Mouse (Mus musculus) adipocyte (in vitro differentiated cells): Measurements from ENCODE around the gene Casq1.
A peak's percentile ranks its signal among the peaks of the same experiment; 100 is the strongest.

ENCODE experiments used
- DNase-seq: peaks from one replicate; pipeline ENCODE4 v3.0.0-alpha.2; 2016; ENCODE audit warnings: low spot score

Gene Casq1

DNA sequence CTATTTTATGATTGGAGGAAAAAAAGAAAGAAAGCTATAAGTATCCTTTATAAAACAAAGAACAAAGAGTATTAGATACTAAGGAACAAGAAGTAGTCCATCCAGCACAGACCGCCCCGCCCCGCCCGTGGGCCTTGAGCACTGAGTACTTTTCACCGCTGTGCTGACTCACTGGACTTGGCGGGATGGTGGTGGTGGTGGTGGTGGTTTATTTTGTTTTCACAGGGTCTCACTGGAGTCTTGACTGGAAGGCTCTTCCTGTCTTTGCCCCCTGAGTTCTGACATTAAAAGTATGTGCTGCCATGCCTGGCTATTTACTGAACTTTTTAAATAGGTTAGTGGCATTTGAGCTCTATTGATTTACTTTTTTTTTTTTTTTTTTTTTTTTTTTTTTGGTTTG, 36.6 kb downstream of the Casq1 start:
- no peak for DNase-seq

DNA sequence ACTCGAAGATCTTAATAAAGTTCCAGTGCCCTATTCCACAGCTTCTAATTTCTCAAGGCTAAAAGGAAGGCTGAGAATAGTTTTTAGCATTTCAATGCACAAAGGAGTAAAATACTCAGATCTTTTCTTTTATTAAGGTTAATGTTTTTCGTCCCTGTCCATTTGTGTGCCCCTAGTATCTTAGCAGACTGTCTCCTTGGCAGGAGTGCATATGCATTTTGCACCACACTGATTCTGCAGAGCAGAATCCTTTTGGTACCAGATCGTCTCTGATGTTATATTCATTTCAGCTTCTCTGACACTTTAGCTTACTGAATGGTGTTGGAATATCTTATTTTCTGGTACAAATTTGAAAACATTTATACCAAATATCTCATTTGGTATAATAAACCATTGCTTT, 37.9 kb downstream of the Casq1 start:
- no peak for DNase-seq

DNA sequence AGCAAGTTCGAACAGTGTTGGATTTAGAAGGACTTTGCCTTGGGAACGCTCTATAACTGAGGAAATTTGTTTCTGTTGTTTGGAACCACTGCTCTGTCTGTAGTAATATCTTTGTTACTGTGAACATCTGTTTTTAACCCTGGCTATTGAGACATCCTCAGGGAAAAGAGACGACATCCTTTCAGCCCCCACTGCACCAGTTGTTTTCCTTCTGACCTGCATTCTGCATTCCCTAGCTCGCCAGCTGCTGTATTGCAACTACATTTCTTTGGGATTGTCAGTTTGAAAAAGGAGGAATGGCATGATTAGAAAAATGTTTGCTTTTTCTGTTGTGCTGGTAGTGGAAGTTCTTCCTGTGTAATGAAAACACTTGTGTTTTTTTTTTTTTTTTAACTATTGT, 38.8 kb downstream of the Casq1 start:
- peak; percentile 76 for DNase-seq

DNA sequence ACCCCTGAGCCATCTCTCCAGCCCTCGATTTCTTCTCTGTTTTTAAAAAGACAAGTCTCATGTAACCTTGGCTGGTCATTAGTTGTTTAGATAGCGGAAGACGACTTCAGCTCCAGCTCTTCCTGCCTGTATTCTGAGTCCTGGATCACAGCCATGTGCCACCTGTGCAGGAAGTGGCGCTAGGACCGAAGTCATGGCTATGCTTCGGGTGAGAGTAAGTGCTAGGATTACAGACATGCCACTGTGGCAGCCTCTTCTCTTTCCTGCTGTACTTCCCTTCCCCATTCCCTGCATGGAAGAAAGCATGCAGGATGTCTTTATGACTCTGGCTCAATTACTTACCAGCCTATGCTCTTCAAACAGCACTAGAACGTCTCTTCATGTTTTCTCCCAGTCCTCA, 40.6 kb downstream of the Casq1 start:
- no peak for DNase-seq

DNA sequence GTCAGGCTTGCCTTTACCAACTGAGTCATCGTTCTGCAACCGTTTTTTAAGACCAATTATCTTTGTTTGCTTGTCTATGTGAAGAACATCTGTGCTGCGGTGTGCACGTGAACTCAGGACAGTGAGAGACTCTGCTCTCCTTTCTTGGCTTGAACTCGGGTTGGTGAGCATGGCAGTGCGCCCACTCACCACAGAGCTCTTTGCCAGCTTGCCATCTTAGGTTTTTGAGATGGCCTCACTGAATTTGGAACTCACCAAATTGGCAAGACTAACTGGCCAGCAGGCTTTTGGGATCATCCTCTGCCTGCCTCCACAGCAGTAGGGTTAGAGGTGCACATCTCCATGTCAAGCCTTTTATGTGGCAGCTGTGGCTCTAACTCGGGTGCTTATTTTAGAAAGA, 41.9 kb downstream of the Casq1 start:
- DNase-seq: no peak

DNA sequence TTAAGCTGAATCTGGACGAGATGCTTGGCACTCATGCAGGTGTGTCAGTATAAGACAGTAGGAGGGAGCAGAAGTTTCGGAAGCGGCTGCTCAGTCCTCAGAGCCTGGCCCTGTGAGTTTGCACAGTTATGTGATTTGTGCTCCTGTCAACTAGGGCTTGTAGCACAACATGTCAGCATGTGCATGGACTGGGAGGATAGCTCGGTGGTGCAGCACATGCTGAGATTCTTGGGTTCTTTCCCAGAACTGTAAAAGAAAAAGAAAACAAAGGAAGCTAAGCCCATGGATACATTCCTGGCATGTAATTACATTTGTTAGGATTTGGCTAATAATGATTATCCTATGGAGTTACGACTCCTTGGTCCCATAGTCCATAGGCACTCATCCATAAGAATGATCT, 46.5 kb downstream of the Casq1 start:
- DNase-seq: no peak

DNA sequence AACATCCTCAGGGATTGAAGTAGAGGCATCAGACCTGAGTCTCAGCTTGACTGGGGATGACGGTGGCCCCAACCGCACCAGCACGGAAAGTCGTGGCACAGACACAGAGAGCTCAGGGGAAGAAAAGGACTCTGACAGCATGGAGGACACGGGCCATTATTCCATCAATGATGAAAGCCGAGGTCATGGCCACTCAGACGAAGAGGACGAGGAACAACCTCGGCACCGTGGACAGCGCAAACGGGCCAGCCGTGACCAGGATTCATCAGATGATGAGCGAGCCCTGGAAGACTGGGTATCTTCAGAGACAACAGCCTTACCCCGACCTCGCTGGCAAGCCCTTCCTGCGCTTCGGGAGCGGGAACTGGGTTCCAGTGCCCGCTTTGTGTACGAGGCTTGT, 47.3 kb downstream of the Casq1 start:
- DNase-seq: no peak

DNA sequence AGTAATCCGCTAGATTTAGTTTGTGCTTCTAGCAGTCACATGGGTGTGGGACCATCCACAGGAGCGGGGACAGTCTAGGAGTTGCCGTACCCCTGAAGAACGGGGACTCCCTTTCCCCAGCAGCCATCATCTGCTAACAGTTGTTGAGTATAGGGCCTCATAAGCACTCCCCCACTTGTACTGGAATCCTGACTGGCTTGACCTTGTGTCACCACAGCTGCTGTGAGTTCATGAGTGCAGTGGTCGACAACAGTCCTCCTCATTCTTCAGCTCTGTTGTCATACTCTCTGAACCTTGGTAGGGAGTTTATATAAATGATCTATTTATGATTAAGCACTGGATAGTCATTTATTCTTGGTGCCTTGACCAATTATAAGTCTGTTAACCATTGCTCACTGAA, 49.9 kb downstream of the Casq1 start:
- no peak for DNase-seq

DNA sequence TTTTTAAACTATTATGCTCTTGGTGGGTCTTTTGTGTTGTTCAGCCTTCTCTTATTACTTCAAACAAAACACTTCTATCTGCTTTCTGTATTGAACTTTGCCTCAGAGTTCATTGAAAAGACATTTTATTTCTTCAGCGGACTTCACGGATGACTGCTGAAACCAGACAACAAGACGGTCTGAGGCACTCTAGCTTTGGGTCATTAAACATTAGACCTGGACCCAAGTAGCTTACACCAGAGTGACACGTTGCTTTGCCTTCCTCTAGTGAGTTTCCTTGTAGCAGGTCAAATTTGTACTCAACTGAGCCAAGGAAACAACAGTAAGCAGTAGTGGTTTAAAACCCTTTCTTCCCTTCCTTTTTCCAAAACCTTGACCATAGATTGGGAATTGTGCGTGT, 51.8 kb downstream of the Casq1 start:
- DNase-seq: no peak

DNA sequence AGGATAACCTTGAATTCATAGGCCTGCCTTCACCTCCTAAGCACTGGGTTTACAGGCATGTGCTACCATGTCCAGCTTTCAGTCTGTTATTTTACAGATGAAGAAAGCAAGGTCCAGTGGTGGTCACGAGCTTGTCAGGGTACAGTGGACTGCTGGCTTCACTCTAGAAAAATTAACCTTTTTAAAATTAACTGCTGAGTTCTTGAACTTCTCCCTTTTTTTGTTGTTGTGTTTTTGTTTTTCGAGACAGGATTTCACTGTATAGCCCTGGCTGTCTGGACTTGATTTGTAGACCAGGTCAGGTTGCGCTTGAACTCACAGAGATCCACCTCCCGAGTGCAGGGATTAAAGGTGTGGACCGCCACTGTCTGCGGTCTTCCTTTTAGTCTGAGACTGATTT, 56.7 kb downstream of the Casq1 start:
- DNase-seq: no peak

DNA sequence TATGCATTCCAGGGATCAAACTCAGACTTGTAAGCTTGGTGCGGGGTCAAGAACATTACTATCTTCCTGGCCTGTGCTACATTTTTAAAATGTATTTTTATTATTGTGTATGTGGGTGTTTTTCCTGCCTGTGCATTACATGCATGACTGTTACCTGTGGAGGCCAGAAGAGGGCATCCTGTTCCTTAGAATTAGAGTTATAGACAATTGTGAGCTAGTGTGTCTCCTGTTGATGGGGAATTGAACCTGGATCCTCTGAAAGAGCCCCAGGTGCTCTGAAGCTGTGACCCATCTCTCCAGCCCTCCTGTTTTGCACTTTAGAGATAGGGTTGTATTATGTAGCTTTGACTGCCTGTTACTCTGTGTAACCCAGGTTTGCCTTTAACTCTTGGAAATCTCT, 57.7 kb downstream of the Casq1 start:
- DNase-seq: no peak

DNA sequence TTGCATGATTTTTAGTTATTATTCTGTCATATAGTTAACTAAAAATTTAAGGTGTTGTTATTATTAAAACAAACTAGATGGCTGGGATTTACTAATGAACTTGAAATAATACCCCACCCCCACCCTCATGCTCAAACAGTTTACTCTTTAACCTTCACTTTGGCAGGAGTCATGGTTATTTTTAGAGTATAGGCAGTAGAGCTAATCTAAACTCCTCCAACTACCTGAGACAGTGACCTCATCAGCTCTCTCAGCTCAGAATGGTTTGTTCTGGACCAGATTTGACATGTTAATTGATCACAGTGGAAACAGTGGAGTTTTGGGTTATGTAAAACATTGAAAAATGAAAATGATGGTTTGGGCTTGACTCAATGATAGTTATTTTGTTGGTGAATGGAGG, 59.2 kb downstream of the Casq1 start:
- DNase-seq: no peak

DNA sequence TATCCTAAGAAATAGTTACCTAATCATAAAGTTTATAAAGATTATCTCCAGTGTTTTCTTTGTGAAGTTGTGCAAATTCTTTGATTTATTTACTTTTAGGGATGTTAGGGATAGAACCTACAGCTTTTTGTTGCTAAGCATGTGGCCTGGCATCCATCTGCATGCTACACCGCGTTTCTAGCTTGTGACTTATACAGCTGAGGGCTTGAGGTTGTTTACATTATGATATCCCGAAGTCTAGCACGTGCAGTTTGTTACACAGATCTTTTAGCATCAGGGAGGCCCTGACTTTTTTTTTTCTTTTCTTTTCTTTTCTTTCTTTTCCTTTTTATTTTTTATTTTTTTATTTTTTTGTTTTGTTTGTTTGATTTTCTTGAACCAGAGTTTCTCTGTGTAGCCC, 59.7 kb downstream of the Casq1 start:
- no peak for DNase-seq
